Mouse (Mus musculus): ENCODE results near the gene Ap3b1. TPM values are rescaled to one million over a fixed set of nuclear protein-coding genes. Genes with fewer than 3 reads are reported as not detected.

The Ap3b1 gene
- total and polyA plus RNA-seq, 3 experiments: 46.0 to 113 (median 60.7) TPM

- no peak for TF ChIP-seq NRF1 (IDR thresholded peaks at IDR 0.05; ENCODE audit: low read depth, low read length)
- TF ChIP-seq GABPA (IDR thresholded peaks at IDR 0.05; ENCODE audit: insufficient replicate concordance, low read depth, low read length): no peak
- no peak for TF ChIP-seq SMC3 (IDR thresholded peaks at IDR 0.05; ENCODE audit: low read depth, low read length)
- no peak for TF ChIP-seq USF1 (IDR thresholded peaks at IDR 0.05; ENCODE audit: low read depth, low read length)
- no peak for TF ChIP-seq CHD2 (IDR thresholded peaks at IDR 0.05; ENCODE audit: low read length)
- no peak for TF ChIP-seq ZC3H11A (IDR thresholded peaks at IDR 0.05; ENCODE audit: low read depth, low read length)
- no peak for TF ChIP-seq EP300 (IDR thresholded peaks at IDR 0.05; ENCODE audit: low read length)
- no peak for TF ChIP-seq IRF4 (IDR thresholded peaks at IDR 0.05; ENCODE audit: low read depth, low read length)
- TF ChIP-seq ZKSCAN1 (IDR thresholded peaks at IDR 0.05; ENCODE audit: borderline replicate concordance, low read depth, low read length): no peak
- no peak for TF ChIP-seq KAT2A (IDR thresholded peaks at IDR 0.05; ENCODE audit: insufficient replicate concordance, low read length)
- no peak for DNase-seq (ENCODE audit: extremely low read depth)
- H3K27me3 ChIP-seq (replicated peaks): no peaks in the 10 kb centered on the region
- no peak overlapping the region for H3K4me3 ChIP-seq (replicated peaks in 1 of 3; ENCODE audit: low read depth in 2 of 3, low read length in 2 of 3, poor library complexity in 1 of 3)
- H3K36me3 ChIP-seq (replicated peaks in 1 of 2; ENCODE audit: control insufficient read depth in 1 of 2, insufficient read depth in 1 of 2, low read length in 1 of 2): peaks cover 47 to 94% of the 10 kb centered on the region in 2 experiments
- no peak overlapping the region for H3K4me2 ChIP-seq (ENCODE audit: insufficient read depth, low read depth, poor library complexity, severe bottlenecking)
- H3K27ac ChIP-seq (ENCODE audit: insufficient read depth, low read depth): no peak overlapping the region
- peaks cover 4 to 17% of the 10 kb centered on the region in 2 experiments; a peak in 2 of 4 replicates for H3K4me1 ChIP-seq (ENCODE audit: control insufficient read depth in 1 of 2, insufficient read depth in 2 of 2)
- no peaks in the 10 kb centered on the region; the same call in 1 of the 2 replicates for H3K79me2 ChIP-seq (replicated peaks; ENCODE audit: control insufficient read depth, extremely low read depth, insufficient read depth, poor library complexity, severe bottlenecking)
- no peaks in the 10 kb centered on the region for H3K9me3 ChIP-seq (replicated peaks; ENCODE audit: low read length)
- dilution Hi-C loops (cut with MboI; ENCODE audit: extremely low pct_ligation_motif_present, extremely low pct_unique_long_range_greater_than_20kb, low sequenced_read_pairs) (no loop called here), in situ Hi-C loops (cut with MboI; ENCODE audit: low pct_ligation_motif_present, low pct_unique_long_range_greater_than_20kb, low sequenced_read_pairs) (no loop called here)
- no peak overlapping the region for H3K9ac ChIP-seq (ENCODE audit: insufficient read depth, low read depth)
Measured at GRCm38 (mm10) chr13:94396392-94396920, 37.7 kb downstream of the Ap3b1 start.

DNA sequence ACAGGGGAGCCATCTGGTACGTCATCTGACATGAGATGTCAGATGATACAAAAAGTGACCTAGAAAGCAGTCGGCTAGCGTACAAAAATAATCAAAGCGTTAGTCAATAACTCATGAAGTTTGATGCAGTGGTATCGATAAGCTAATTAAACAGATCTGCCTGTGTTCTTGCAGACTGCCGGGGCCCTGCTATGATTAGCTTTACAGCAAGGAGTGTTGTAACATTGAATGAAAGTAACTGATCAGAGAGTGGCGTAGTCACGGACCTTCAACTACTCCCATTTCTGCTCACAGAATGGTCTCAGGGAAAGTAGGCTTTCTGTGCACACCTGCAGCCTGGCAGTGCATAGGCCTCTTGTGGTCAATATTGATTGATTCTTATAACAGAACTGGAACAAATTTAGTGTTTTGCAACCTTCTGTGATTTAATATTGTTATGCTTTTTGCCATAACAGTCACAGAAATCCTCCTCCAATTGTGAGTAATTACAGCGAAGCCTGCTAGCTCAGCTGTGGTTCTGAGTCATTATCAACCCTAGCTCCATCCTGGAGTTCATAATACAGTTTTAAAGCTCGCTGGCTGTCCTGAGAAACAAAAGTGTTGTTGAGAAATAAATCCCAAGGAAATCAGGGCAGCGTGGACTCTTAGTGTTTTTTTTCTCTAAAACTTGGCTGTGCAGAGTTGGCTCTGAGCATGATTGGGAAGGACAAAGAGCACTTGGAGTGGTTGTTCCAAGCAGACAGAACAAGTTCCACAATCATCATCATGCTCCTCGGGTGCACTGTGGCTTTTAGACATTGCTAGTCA, 40.0 kb downstream of the Ap3b1 start:
- dilution Hi-C loops (cut with MboI; ENCODE audit: extremely low pct_ligation_motif_present, extremely low pct_unique_long_range_greater_than_20kb, low sequenced_read_pairs): no loop called here
- H3K9ac ChIP-seq (ENCODE audit: insufficient read depth, low read depth): no peak overlapping the region

More for the DNA sequence above, 40.0 kb downstream of the Ap3b1 start:
- no peaks in the 10 kb centered on the region for H3K9me3 ChIP-seq (replicated peaks; ENCODE audit: low read length)
- TF ChIP-seq UBTF (IDR thresholded peaks at IDR 0.05; ENCODE audit: low read depth, low read length): no peak
- TF ChIP-seq ZC3H11A (IDR thresholded peaks at IDR 0.05; ENCODE audit: low read depth, low read length): no peak
- TF ChIP-seq POLR2AphosphoS2 (IDR thresholded peaks at IDR 0.05; ENCODE audit: low read depth, low read length): no peak
- no peak for TF ChIP-seq ELF1 (IDR thresholded peaks at IDR 0.05; ENCODE audit: low read depth, low read length)
- no peak for TF ChIP-seq MAX (IDR thresholded peaks at IDR 0.05; ENCODE audit: low read length)
- TF ChIP-seq CHD2 (IDR thresholded peaks at IDR 0.05; ENCODE audit: low read length): no peak
- no peak for TF ChIP-seq KAT2A (IDR thresholded peaks at IDR 0.05; ENCODE audit: insufficient replicate concordance, low read length)
- TF ChIP-seq MAZ (IDR thresholded peaks at IDR 0.05; ENCODE audit: low read depth, low read length): no peak
- no peak for TF ChIP-seq E2F4 (IDR thresholded peaks at IDR 0.05; ENCODE audit: insufficient replicate concordance, low read depth, low read length)
- no peak for TF ChIP-seq USF1 (IDR thresholded peaks at IDR 0.05; ENCODE audit: low read depth, low read length)
- TF ChIP-seq GABPA (IDR thresholded peaks at IDR 0.05; ENCODE audit: insufficient replicate concordance, low read depth, low read length): no peak
- TF ChIP-seq TCF12 (IDR thresholded peaks at IDR 0.05; ENCODE audit: low read depth, low read length): no peak
- no peak for TF ChIP-seq ETS1 (conservative IDR thresholded peaks at IDR 0.05; ENCODE audit: low read depth, low read length)
- TF ChIP-seq ZMIZ1 (IDR thresholded peaks at IDR 0.05; ENCODE audit: low read depth, low read length): no peak
- no peak for TF ChIP-seq IRF4 (IDR thresholded peaks at IDR 0.05; ENCODE audit: low read depth, low read length)
- TF ChIP-seq BHLHE40 (IDR thresholded peaks at IDR 0.05; ENCODE audit: low read depth, low read length): no peak
- H3K27ac ChIP-seq (ENCODE audit: insufficient read depth, low read depth): no peak overlapping the region
- DNase-seq (ENCODE audit: extremely low read depth): no peak
- H3K79me2 ChIP-seq (replicated peaks; ENCODE audit: control insufficient read depth, extremely low read depth, insufficient read depth, poor library complexity, severe bottlenecking): no peaks in the 10 kb centered on the region
- H3K4me3 ChIP-seq (replicated peaks in 1 of 3; ENCODE audit: low read depth in 2 of 3, low read length in 2 of 3, poor library complexity in 1 of 3): no peak overlapping the region
- in situ Hi-C loops (cut with MboI; ENCODE audit: low pct_ligation_motif_present, low pct_unique_long_range_greater_than_20kb, low sequenced_read_pairs): no loop called here
- H3K4me2 ChIP-seq (ENCODE audit: insufficient read depth, low read depth, poor library complexity, severe bottlenecking): no peak overlapping the region
- H3K4me1 ChIP-seq (ENCODE audit: control insufficient read depth in 1 of 2, insufficient read depth in 2 of 2): no peaks in the 10 kb centered on the region; a peak in 1 of 4 replicates
- peaks cover 44 to 93% of the 10 kb centered on the region in 2 experiments for H3K36me3 ChIP-seq (replicated peaks in 1 of 2; ENCODE audit: control insufficient read depth in 1 of 2, insufficient read depth in 1 of 2, low read length in 1 of 2)
- H3K27me3 ChIP-seq (replicated peaks): no peaks in the 10 kb centered on the region
